In the genomic region with DNA sequence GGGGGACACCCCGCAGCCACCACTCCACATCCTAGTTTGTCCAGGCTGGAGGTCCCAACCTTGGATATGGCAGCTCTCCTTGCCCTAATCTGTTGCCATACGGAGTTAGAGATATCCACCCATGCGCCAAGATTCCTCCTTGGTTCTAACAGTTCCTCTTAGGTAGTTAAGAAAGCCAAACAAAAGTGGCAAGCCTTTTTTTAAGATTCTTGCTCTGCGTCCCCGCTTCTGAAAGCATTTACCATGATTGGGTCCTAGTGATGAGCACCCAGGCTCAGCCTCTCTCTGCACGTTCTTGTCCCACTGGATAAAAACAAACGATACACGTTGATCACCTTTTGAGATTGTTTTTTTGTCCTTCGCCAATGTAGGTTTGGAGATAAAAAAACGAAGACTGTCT, we compare ENCODE assay signal across 11 mouse cellular contexts. TPM values are rescaled to one million over a fixed set of nuclear protein-coding genes. Genes with fewer than 3 reads are reported as not detected.
DNase-seq lines count a peak whose midpoint lies in the region; ATAC-seq lines count a peak whose summit lies in the region.
"Had no signal": no experiment of that assay in that cellular context is flagged by ENCODE, and none has a peak within 500 bp of the region (broad histone marks: within the 10 kb centered on the region; RNA-seq: fewer than 3 reads in every experiment).

No protein-coding gene starts in this region.

- peak overlapping the region; percentile 91 for H3K4me2 ChIP-seq in kidney, embryonic 14.5 days (replicated peaks; ENCODE audit: low read depth, low read length)
- H3K4me2 ChIP-seq in embryonic facial prominence, embryonic 13.5 days = peak overlapping the region; percentile 81
- peak overlapping the region; percentile 97 for H3K4me2 ChIP-seq in hindbrain, embryonic 15.5 days
- peak overlapping the region; percentile 95 for H3K4me2 ChIP-seq in midbrain, embryonic 14.5 days (ENCODE audit: low read length)

- no peaks in the 10 kb centered on the region for H3K27me3 ChIP-seq in kidney, embryonic 14.5 days (ENCODE audit: control insufficient read depth, insufficient read depth, low read length)
- peaks cover 6% of the 10 kb centered on the region; the same call in 1 of the 2 replicates for H3K27me3 ChIP-seq in embryonic facial prominence, embryonic 13.5 days
- peaks cover 3% of the 10 kb centered on the region; the same call in 1 of the 2 replicates for H3K27me3 ChIP-seq in hindbrain, embryonic 15.5 days
- H3K27me3 ChIP-seq in midbrain, embryonic 14.5 days (ENCODE audit: control insufficient read depth, insufficient read depth, low read length) = no peaks in the 10 kb centered on the region; the same call in 1 of the 2 replicates

- peak overlapping the region; percentile 81 for H3K9ac ChIP-seq in kidney, embryonic 14.5 days (ENCODE audit: low read depth, low read length)
- peak overlapping the region; percentile 90 for H3K9ac ChIP-seq in embryonic facial prominence, embryonic 13.5 days
- peak overlapping the region; percentile 65 for H3K9ac ChIP-seq in hindbrain, embryonic 15.5 days
- H3K9ac ChIP-seq in midbrain, embryonic 14.5 days (replicated peaks; ENCODE audit: low read length) = peak overlapping the region; percentile 70; the same call in 1 of the 2 replicates

- H3K36me3 ChIP-seq in kidney, embryonic 14.5 days (ENCODE audit: control insufficient read depth, insufficient read depth, low read length) = peaks cover 22% of the 10 kb centered on the region
- H3K36me3 ChIP-seq in embryonic facial prominence, embryonic 13.5 days = peaks cover 32% of the 10 kb centered on the region
- H3K36me3 ChIP-seq in hindbrain, embryonic 15.5 days = no peaks in the 10 kb centered on the region
- H3K36me3 ChIP-seq in midbrain, embryonic 14.5 days (ENCODE audit: control insufficient read depth, insufficient read depth, low read length) = no peaks in the 10 kb centered on the region

- H3K4me1 ChIP-seq in kidney, embryonic 14.5 days (ENCODE audit: control insufficient read depth, insufficient read depth, low read length) = peaks cover 23% of the 10 kb centered on the region
- H3K4me1 ChIP-seq in embryonic facial prominence, embryonic 13.5 days = peaks cover 72% of the 10 kb centered on the region
- peaks cover 49% of the 10 kb centered on the region for H3K4me1 ChIP-seq in hindbrain, embryonic 15.5 days (replicated peaks)
- peaks cover 26% of the 10 kb centered on the region for H3K4me1 ChIP-seq in midbrain, embryonic 14.5 days (ENCODE audit: control insufficient read depth, insufficient read depth, low read length)

- 9% methylated on average over 10 of the region's 10 CpGs for WGBS in kidney, embryonic 14.5 days
- WGBS in embryonic facial prominence, embryonic 13.5 days = 2% methylated on average over 10 of the region's 10 CpGs
- 4% methylated on average over 10 of the region's 10 CpGs for WGBS in hindbrain, embryonic 15.5 days
- 2% methylated on average over 10 of the region's 10 CpGs for WGBS in midbrain, embryonic 14.5 days

- DNase-seq in kidney, postnatal 36 days = no peak
- peak; percentile 26 for DNase-seq in midbrain, embryonic 14.5 days
- DNase-seq in B cell, adult 2 months = no peak
- no peak for DNase-seq in urinary bladder, postnatal 25 days (ENCODE audit: low spot score)
- no peak for DNase-seq in ovary, postnatal 10 days (ENCODE audit: low spot score)
- DNase-seq: lung, adult 18-20 months had no signal

- 0 out of 2 replicates have a peak overlapping the region, but pooled peaks have one; percentile 79 for H3K27ac ChIP-seq in kidney, embryonic 14.5 days (ENCODE audit: low read depth, low read length)
- H3K27ac ChIP-seq in embryonic facial prominence, embryonic 13.5 days = peak overlapping the region; percentile 82
- no peak overlapping the region for H3K27ac ChIP-seq in hindbrain, embryonic 15.5 days (replicated peaks)
- no peak overlapping the region for H3K27ac ChIP-seq in midbrain, embryonic 14.5 days (replicated peaks; ENCODE audit: low read depth, low read length)

- no peaks in the 10 kb centered on the region for H3K9me3 ChIP-seq in kidney, embryonic 14.5 days (ENCODE audit: control insufficient read depth, low read length)
- no peaks in the 10 kb centered on the region for H3K9me3 ChIP-seq in embryonic facial prominence, embryonic 13.5 days
- H3K9me3 ChIP-seq in hindbrain, embryonic 15.5 days = no peaks in the 10 kb centered on the region
- no peaks in the 10 kb centered on the region for H3K9me3 ChIP-seq in midbrain, embryonic 14.5 days (ENCODE audit: control insufficient read depth, low read length)

- H3K4me3 ChIP-seq in kidney, embryonic 14.5 days (ENCODE audit: low read length) = peak overlapping the region; percentile 66
- H3K4me3 ChIP-seq in embryonic facial prominence, embryonic 13.5 days = peak overlapping the region; percentile 67
- H3K4me3 ChIP-seq in hindbrain, embryonic 15.5 days = peak overlapping the region; percentile 66
- peak overlapping the region; percentile 59 for H3K4me3 ChIP-seq in midbrain, embryonic 14.5 days (replicated peaks; ENCODE audit: low read depth, low read length)
- H3K4me3 ChIP-seq: erythroblast, embryonic 14.5 days had no signal

- no peak for ATAC-seq in kidney, embryonic 14.5 days (ENCODE audit: low FRiP score, low TSS enrichment)
- no peak for ATAC-seq in embryonic facial prominence, embryonic 13.5 days (ENCODE audit: insufficient number of reproducible peaks, insufficient read depth, low FRiP score, low TSS enrichment, low read depth)
- ATAC-seq in hindbrain, embryonic 15.5 days (ENCODE audit: low FRiP score, low read depth) = no peak
- ATAC-seq in midbrain, embryonic 14.5 days (ENCODE audit: low FRiP score, low TSS enrichment) = no peak
- ATAC-seq: inflammation-experienced regulatory T-cells, adult 6 months had no signal

RNA-seq across cellular contexts. Expression of gene Sfrp2, which starts 1.0 kb away (rescaled TPM):
- 154 and 173 TPM in 2 replicates for polyA plus RNA-seq in kidney, embryonic 14.5 days (2014; fragmentation: Nextera tagmentation; extraction: Ambion mirVana)
- 326 and 399 TPM in 2 replicates for polyA plus RNA-seq in embryonic facial prominence, embryonic 13.5 days (2015; fragmentation: Nextera tagmentation; extraction: Ambion mirVana)
- 52.4 and 53.7 TPM in 2 replicates for polyA plus RNA-seq in hindbrain, embryonic 15.5 days (2015; fragmentation: Nextera tagmentation; extraction: Ambion mirVana)
- 37.6 and 41.3 TPM in 2 replicates for polyA plus RNA-seq in midbrain, embryonic 14.5 days (2014; fragmentation: Nextera tagmentation; extraction: Ambion mirVana)
- polyA plus RNA-seq: erythroblast, embryonic 14.5 days had no signal

Comparison
In these comparisons a context has a peak if more than half of its experiments do, and no peak if none do; other contexts are left out.
1. H3K27ac ChIP-seq: peak in kidney, embryonic 14.5 days (single experiment) and embryonic facial prominence, embryonic 13.5 days (single experiment); none in hindbrain, embryonic 15.5 days (single experiment) and midbrain, embryonic 14.5 days (single experiment).
2. Peak in every context shown above with its lines, with median percentiles within 50 percentile points of each other: H3K4me2 ChIP-seq, H3K4me3 ChIP-seq and H3K9ac ChIP-seq.